Comparison of ENCODE assay signal across 8 mouse cellular contexts in genomic region chrX:73716709-73717545, GRCm38 (mm10). TPM values are rescaled to one million over a fixed set of nuclear protein-coding genes. Genes with fewer than 3 reads are reported as not detected.
A peak's percentile ranks its signal among the peaks of the same experiment; 100 is the strongest.
DNase-seq lines count a peak whose midpoint lies in the region; ATAC-seq and TF ChIP-seq lines count a peak whose summit lies in the region.

No protein-coding gene starts in this region.

- H3K4me1 ChIP-seq in E14TG2a.4 (replicated peaks; ENCODE audit: low read depth, low read length) = peaks cover 43% of the 10 kb centered on the region
- H3K4me1 ChIP-seq in heart, embryonic 10.5 days = peaks cover 25% of the 10 kb centered on the region
- H3K4me1 ChIP-seq in midbrain, embryonic 12.5 days = peaks cover 26% of the 10 kb centered on the region
- peaks cover 14% of the 10 kb centered on the region for H3K4me1 ChIP-seq in thymus, adult 2 months (replicated peaks; ENCODE audit: control insufficient read depth, insufficient read depth, low read length)

- no peak; the same call in 1 of the 2 replicates for ATAC-seq in midbrain, embryonic 12.5 days (ENCODE audit: low FRiP score, low read depth)

- TF ChIP-seq CTCF in E14TG2a.4 (conservative IDR thresholded peaks at IDR 0.05; ENCODE audit: low read length) = no peak
- TF ChIP-seq CTCF in thymus, adult 2 months (IDR thresholded peaks at IDR 0.05; ENCODE audit: borderline replicate concordance, control insufficient read depth, extremely low read depth, insufficient read depth, low read length, poor library complexity) = no peak

- 29% methylated on average over 30 of the region's 30 CpGs for WGBS in heart, embryonic 10.5 days
- 37% methylated on average over 30 of the region's 30 CpGs for WGBS in midbrain, embryonic 12.5 days
- 0% methylated on average over 30 of the region's 30 CpGs for WGBS in thymus, adult 2 months

- H3K27ac ChIP-seq in heart, embryonic 10.5 days = peak overlapping the region; percentile 88
- H3K27ac ChIP-seq in midbrain, embryonic 12.5 days (replicated peaks) = peak overlapping the region; percentile 79
- peak overlapping the region; percentile 94 for H3K27ac ChIP-seq in thymus, adult 2 months (ENCODE audit: control insufficient read depth, insufficient read depth, low read length)

- H3K27me3 ChIP-seq in E14TG2a.4 (ENCODE audit: insufficient read depth, low read length) = no peaks in the 10 kb centered on the region
- H3K27me3 ChIP-seq in heart, embryonic 10.5 days (ENCODE audit: insufficient read depth, poor library complexity, severe bottlenecking) = 0 out of 2 replicates have a peak, but pooled peaks cover 14% of the 10 kb centered on the region
- H3K27me3 ChIP-seq in midbrain, embryonic 12.5 days = no peaks in the 10 kb centered on the region; the same call in 1 of the 2 replicates
- H3K27me3 ChIP-seq in thymus, adult 2 months (ENCODE audit: control insufficient read depth, insufficient read depth, low read length) = no peaks in the 10 kb centered on the region

- peaks cover 29% of the 10 kb centered on the region for H3K36me3 ChIP-seq in E14TG2a.4 (ENCODE audit: insufficient read depth, low read length)
- 0 out of 2 replicates have a peak, but pooled peaks cover 3% of the 10 kb centered on the region for H3K36me3 ChIP-seq in heart, embryonic 10.5 days
- H3K36me3 ChIP-seq in midbrain, embryonic 12.5 days = 0 out of 2 replicates have a peak, but pooled peaks cover 8% of the 10 kb centered on the region
- peaks cover 6% of the 10 kb centered on the region; the same call in 1 of the 2 replicates for H3K36me3 ChIP-seq in thymus, adult 2 months (ENCODE audit: control insufficient read depth, insufficient read depth, low read length)

- peak overlapping the region; percentile 69 for H3K4me3 ChIP-seq in E14TG2a.4 (replicated peaks; ENCODE audit: low read length)
- H3K4me3 ChIP-seq in heart, embryonic 10.5 days = peak overlapping the region; percentile 63
- H3K4me3 ChIP-seq in midbrain, embryonic 12.5 days = peak overlapping the region; percentile 52
- H3K4me3 ChIP-seq in thymus, adult 2 months (ENCODE audit: control insufficient read depth, insufficient read depth, low read length) = peak overlapping the region; percentile 82

- peak overlapping the region; percentile 46 for H3K9ac ChIP-seq in midbrain, embryonic 12.5 days (replicated peaks)

- peak overlapping the region; percentile 66 for H3K4me2 ChIP-seq in midbrain, embryonic 12.5 days (replicated peaks)

- H3K9me3 ChIP-seq in E14TG2a.4 (ENCODE audit: low read length) = no peaks in the 10 kb centered on the region
- H3K9me3 ChIP-seq in heart, embryonic 10.5 days = no peaks in the 10 kb centered on the region
- H3K9me3 ChIP-seq in midbrain, embryonic 12.5 days = no peaks in the 10 kb centered on the region

- TF ChIP-seq POLR2A in thymus, adult 2 months (IDR thresholded peaks at IDR 0.05; ENCODE audit: control insufficient read depth, extremely low read depth, insufficient read depth, low read length, poor library complexity) = no peak

- intact Hi-C loops in left cerebral cortex, postnatal 4 days (cut with DNase I) = no loop called here

- peak; percentile 26 for DNase-seq in adrenal gland, postnatal 10 days
- DNase-seq in adrenal gland, adult 8-10 months = no peak
- peak; percentile 36 to 43 for DNase-seq in cerebellum, postnatal 14 days
- DNase-seq in heart, embryonic 10.5 days (ENCODE audit: low spot score) = peak; percentile 74
- peak; percentile 9 for DNase-seq in left cerebral cortex, postnatal 4 days
- peak; percentile 26 for DNase-seq in thymus, adult 2 months

RNA-seq across cellular contexts. Expression of gene Abcd1, which starts 0.5 kb away (rescaled TPM):
- 10 to 100 TPM; 24.7 to 31.8 TPM for total RNA-seq in adrenal gland, postnatal 10 days (2021)
- 10 to 100 TPM; 23.0 to 38.2 (median 29.4) TPM for total RNA-seq in adrenal gland, adult 8-10 months (2022)
- 9.8 and 11.7 TPM in 2 replicates for polyA plus RNA-seq in heart, embryonic 10.5 days (2016; fragmentation: Nextera tagmentation; extraction: Ambion mirVana)
- 10 to 100 TPM; 16.8 to 16.9 TPM for total RNA-seq in left cerebral cortex, postnatal 4 days (2021)
- 10.2 and 13.7 TPM in 2 replicates for polyA plus RNA-seq in midbrain, embryonic 12.5 days (2016; fragmentation: Nextera tagmentation; extraction: Ambion mirVana)
- 73.8 and 76.3 TPM in 2 replicates for polyA plus RNA-seq in thymus, adult 2 months (2012; rRNA removed)

RNA-seq across cellular contexts. Expression of gene Bcap31, which starts 1.0 kb away (rescaled TPM):
- total RNA-seq in adrenal gland, postnatal 10 days (2021) = 100 to 1,000 TPM; 233 to 236 TPM
- 100 to 1,000 TPM; 212 to 320 (median 258) TPM for total RNA-seq in adrenal gland, adult 8-10 months (2022)
- 178 and 211 TPM in 2 replicates for polyA plus RNA-seq in heart, embryonic 10.5 days (2016; fragmentation: Nextera tagmentation; extraction: Ambion mirVana)
- total RNA-seq in left cerebral cortex, postnatal 4 days (2021) = 10 to 100 TPM; 62.0 to 62.1 TPM
- polyA plus RNA-seq in midbrain, embryonic 12.5 days (2016; fragmentation: Nextera tagmentation; extraction: Ambion mirVana) = 117 and 119 TPM in 2 replicates
- polyA plus RNA-seq in thymus, adult 2 months (2012; rRNA removed) = 45.8 and 54.4 TPM in 2 replicates

RNA-seq across cellular contexts. Expression of gene Plxnb3, which starts 40.0 kb away (rescaled TPM):
- 1 to 10 TPM in 1 of 2 experiments, under 1 TPM in 1; 0.99 to 1.2 TPM for total RNA-seq in adrenal gland, postnatal 10 days (2021)
- under 1 TPM; 0.38 to 0.74 (median 0.55) TPM for total RNA-seq in adrenal gland, adult 8-10 months (2022)
- 0.13 and 0.46 TPM in 2 replicates for polyA plus RNA-seq in heart, embryonic 10.5 days (2016; fragmentation: Nextera tagmentation; extraction: Ambion mirVana)
- total RNA-seq in left cerebral cortex, postnatal 4 days (2021) = 1 to 10 TPM; 1.4 to 1.7 TPM
- polyA plus RNA-seq in midbrain, embryonic 12.5 days (2016; fragmentation: Nextera tagmentation; extraction: Ambion mirVana) = 0.11 and 0.16 TPM in 2 replicates
- 0.46 and 0.86 TPM in 2 replicates for polyA plus RNA-seq in thymus, adult 2 months (2012; rRNA removed)

RNA-seq across cellular contexts. Expression of gene Slc6a8, which starts 44.0 kb away (rescaled TPM):
- total RNA-seq in adrenal gland, postnatal 10 days (2021) = 10 to 100 TPM; 31.9 to 43.3 TPM
- 100 to 1,000 TPM in 3 of 4 experiments, 10 to 100 TPM in 1; 63.8 to 185 (median 134) TPM for total RNA-seq in adrenal gland, adult 8-10 months (2022)
- 5.8 and 6.2 TPM in 2 replicates for polyA plus RNA-seq in heart, embryonic 10.5 days (2016; fragmentation: Nextera tagmentation; extraction: Ambion mirVana)
- total RNA-seq in left cerebral cortex, postnatal 4 days (2021) = 10 to 100 TPM; 52.2 to 64.8 TPM
- polyA plus RNA-seq in midbrain, embryonic 12.5 days (2016; fragmentation: Nextera tagmentation; extraction: Ambion mirVana) = 7.3 and 7.7 TPM in 2 replicates
- 38.1 and 44.5 TPM in 2 replicates for polyA plus RNA-seq in thymus, adult 2 months (2012; rRNA removed)

RNA-seq across cellular contexts. Expression of gene Pnck, which starts 57.0 kb away (rescaled TPM):
- total RNA-seq in adrenal gland, postnatal 10 days (2021) = 10 to 100 TPM in 1 of 2 experiments, 1 to 10 TPM in 1; 5.6 to 13.8 TPM
- total RNA-seq in adrenal gland, adult 8-10 months (2022) = 10 to 100 TPM; 10.6 to 29.6 (median 18.5) TPM
- polyA plus RNA-seq in heart, embryonic 10.5 days (2016; fragmentation: Nextera tagmentation; extraction: Ambion mirVana) = 7.3 and 8.0 TPM in 2 replicates
- total RNA-seq in left cerebral cortex, postnatal 4 days (2021) = 100 to 1,000 TPM; 105 to 140 TPM
- polyA plus RNA-seq in midbrain, embryonic 12.5 days (2016; fragmentation: Nextera tagmentation; extraction: Ambion mirVana) = 26.2 and 30.0 TPM in 2 replicates
- polyA plus RNA-seq in thymus, adult 2 months (2012; rRNA removed) = 6.4 and 6.9 TPM in 2 replicates
